7 mouse cellular contexts compared by ENCODE assay signal in the genomic region with DNA sequence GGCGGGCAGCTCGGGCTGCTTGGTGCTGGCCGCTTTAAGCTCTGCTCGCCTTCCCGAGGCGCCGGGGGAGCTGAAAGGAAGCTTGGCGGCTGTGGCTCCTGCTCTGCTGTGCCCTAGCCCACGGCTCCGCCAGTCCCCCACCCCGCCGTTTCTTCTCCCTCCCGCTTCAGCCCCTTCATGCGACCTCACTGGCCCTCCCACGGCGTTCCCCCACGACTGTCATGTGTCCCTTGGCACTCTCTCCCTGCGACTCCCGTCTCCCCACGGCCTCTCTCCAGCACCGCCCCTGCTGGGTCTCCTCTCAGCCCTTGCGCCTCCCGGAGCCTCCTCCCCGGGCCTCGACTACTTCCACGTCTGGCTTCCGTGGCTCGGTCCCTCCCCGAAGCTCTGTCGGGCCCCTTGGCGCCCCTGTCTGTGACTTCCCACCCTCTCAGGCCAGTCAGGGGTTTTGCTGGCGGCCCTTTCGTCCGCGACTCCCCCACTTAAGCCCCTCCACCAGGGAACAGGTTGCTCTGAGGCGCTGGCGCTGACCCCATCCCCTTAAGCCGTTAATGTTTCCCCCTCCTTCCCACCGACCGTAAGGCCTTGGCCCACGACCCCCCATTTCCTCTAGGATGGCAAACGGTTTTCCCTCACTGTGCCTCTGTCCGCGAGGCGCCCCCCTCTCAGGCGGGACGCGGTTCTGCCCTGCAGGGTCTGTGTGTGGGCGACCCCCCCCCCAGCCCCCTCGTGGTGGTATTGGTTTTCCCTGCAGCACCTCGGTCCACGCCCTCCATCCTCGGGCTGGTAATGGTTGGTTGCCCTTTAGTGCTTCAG. TPM values are rescaled to one million over a fixed set of nuclear protein-coding genes. Genes with fewer than 3 reads are reported as not detected.
DNase-seq lines count a peak whose midpoint lies in the region; ATAC-seq and TF ChIP-seq lines count a peak whose summit lies in the region.

No protein-coding gene starts in this region.

- H3K27me3 ChIP-seq in Patski, result peaks cover 13% of the 10 kb centered on the region
- H3K27me3 ChIP-seq in heart, embryonic 12.5 days (replicated peaks), result no peaks in the 10 kb centered on the region

- no peaks in the 10 kb centered on the region for H3K36me3 ChIP-seq in heart, embryonic 12.5 days

- in situ Hi-C loops in Patski (cut with MboI; ENCODE audit: low pct_unique_long_range_greater_than_20kb), result loop anchor here (25.0 kb wide), 1 partner anchor 581 kb away; no protein-coding TSS in a partner anchor

- no peak for TF ChIP-seq CTCF in Patski (IDR thresholded peaks at IDR 0.05)

- 13% methylated on average over 44 of the region's 53 CpGs for WGBS in heart, embryonic 12.5 days

- H3K4me3 ChIP-seq in heart, embryonic 12.5 days, result peak overlapping the region; percentile 81

- ATAC-seq in Patski, result peak; percentile 70
- peak; percentile 75 for ATAC-seq in heart, embryonic 12.5 days (ENCODE audit: insufficient number of reproducible peaks, low FRiP score)

- POLR2A ChIA-PET in Patski (lab: Charles Lee), result no interaction called here

- peak overlapping the region; percentile 93 for H3K4me2 ChIP-seq in heart, embryonic 12.5 days

- no peaks in the 10 kb centered on the region for H3K9me3 ChIP-seq in heart, embryonic 12.5 days (replicated peaks)

- DNase-seq in CD4-positive, CD25-positive, alpha-beta regulatory T cell, adult 2 months (ENCODE audit: low read depth, low spot score), result peak; percentile 44
- DNase-seq in Patski (ENCODE audit: low read depth, low spot score), result no peak
- DNase-seq in cerebellum, postnatal 36 days, result peak; percentile 4 to 19
- peak; percentile 26 to 36 for DNase-seq in kidney, postnatal 4 days
- peak; percentile 23 for DNase-seq in mesoderm, embryonic 11.5 days (ENCODE audit: low read depth, low spot score)
- DNase-seq in spleen, adult 18-20 months, result peak; percentile 11 to 13

- H3K27ac ChIP-seq in heart, embryonic 12.5 days (ENCODE audit: poor library complexity, severe bottlenecking), result peak overlapping the region; percentile 64

- peak overlapping the region; percentile 88 for H3K9ac ChIP-seq in heart, embryonic 12.5 days

- CTCF ChIA-PET in Patski (lab: Charles Lee), result no interaction called here

- peaks cover 7% of the 10 kb centered on the region; the same call in 1 of the 2 replicates for H3K4me1 ChIP-seq in heart, embryonic 12.5 days (replicated peaks)

RNA-seq across cellular contexts. Expression of a gene that starts 0.8 kb away (rescaled TPM):
- polyA plus RNA-seq in Patski (2021), result 9.6 TPM
- polyA plus RNA-seq in heart, embryonic 12.5 days (2016; fragmentation: Nextera tagmentation; extraction: Ambion mirVana), result 15.4 and 17.9 TPM in 2 replicates
